Mouse (Mus musculus) left cerebral cortex, adult 11 months (tissue): ENCODE measurements around the gene BC003965.
A peak's percentile ranks its signal among the peaks of the same experiment; 100 is the strongest.
"Not testable (repeated sequence)": the region's sequence is repeated elsewhere in the genome, so short reads cannot be mapped to it uniquely, and the experiment has no call there.

Source experiments
- DNase-seq: peaks from one replicate; pipeline ENCODE4 v3.0.0; 2022; ENCODE audit warnings: low spot score

BC003965 gene

GRCm38 (mm10) chr17:25219492-25220295, 35.3 kb downstream of the BC003965 start:
- DNase-seq = no peak

DNA sequence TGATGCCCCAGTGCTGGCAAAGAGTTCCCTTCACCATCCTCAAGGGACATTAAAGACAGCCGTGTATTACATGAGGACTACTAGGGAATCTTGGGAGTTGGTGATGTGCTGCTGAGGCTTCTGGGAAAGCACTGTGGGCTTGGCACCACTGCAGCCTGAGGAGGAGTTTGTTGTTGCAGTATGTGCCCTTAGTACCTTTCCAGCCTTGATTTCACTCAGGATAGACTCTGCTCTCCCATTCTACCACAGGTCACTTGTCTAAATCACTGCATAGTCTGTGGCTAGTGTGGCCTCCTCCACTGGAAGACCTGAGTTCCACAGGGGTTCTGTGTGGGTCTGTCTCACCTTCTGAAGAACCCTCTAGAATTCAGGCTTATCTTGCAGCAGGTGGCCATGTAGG, 36.4 kb downstream of the BC003965 start:
- DNase-seq = no peak

GRCm38 (mm10) chr17:25221821-25222503, 37.6 kb downstream of the BC003965 start:
- DNase-seq = peak; percentile 51

- DNase-seq = not testable (repeated sequence)
Measured at GRCm38 (mm10) chr17:25222504-25222940, 38.2 kb downstream of the BC003965 start.

DNA sequence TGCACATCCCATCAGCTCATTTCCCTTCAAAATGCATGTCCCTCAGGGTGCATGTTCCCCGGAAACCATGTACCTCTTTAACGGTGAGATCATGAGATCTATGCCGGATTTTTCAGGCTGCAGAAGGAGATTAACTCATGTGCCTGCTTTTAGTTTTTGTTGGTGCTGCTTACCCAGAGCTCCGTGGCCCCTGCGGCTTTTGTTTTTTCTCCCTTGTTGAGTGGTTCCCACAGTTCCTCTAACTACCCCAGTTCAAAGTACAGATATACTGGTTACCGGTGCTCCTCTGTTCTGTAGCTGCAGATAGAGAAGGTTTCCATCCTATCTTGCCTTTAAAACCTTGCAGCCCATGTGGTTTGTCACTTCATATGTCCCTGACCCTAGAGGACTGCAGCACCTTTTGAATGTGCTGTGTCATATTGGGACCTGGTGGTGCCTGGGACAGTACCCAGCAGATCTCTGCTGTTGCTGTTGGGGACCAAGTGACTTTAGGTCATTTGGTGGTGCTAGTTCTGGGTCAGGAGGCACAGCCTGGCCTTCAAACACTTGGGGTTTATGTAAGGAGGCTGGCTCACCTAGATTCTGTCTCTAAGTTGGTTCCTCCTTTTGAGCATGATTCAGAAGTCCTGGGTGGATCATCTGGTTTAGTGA, 38.7 kb downstream of the BC003965 start:
- DNase-seq = no peak

GRCm38 (mm10) chr17:25224586-25225222, 40.4 kb downstream of the BC003965 start:
- DNase-seq = no peak

DNA sequence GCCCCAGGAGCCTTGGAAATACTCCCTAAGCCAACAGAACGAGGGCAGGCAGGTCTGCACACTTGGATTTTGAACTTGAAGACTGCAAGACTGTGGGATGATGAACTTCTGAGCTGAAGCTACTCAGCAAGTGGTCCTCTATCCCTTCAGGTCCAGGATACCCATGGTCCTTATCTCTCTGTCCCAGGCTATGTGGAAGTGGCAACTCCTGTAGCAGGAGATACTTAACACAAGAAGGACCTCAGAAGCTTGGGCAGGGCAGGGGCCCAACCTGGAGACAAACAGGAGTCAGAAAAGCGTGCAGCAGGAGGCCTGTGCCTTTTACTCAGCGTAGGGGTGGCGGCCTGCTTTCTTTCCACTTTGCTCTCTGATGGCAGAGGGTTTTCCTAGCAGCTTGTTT, 41.3 kb downstream of the BC003965 start:
- no peak for DNase-seq

DNA sequence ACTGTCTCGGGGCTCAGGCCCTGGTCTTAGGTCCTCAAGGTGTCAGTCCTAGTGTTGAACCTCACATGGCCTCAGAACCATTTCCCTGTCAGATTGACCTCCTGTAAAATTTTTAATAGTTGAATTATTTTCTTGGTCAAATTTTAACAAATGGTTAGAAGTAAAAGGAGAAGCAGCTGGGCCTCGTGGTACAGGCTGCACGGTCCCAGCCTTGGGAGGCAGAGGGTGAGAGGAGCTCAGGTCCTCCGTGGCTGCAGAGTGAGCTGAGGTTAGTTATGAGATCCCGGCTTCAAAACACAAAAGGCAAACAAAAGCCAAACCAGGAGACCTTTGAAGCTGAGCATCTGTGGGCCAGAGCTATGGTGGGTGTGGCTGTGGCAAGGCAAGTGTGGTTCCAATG, 43.6 kb downstream of the BC003965 start:
- no peak for DNase-seq

DNA sequence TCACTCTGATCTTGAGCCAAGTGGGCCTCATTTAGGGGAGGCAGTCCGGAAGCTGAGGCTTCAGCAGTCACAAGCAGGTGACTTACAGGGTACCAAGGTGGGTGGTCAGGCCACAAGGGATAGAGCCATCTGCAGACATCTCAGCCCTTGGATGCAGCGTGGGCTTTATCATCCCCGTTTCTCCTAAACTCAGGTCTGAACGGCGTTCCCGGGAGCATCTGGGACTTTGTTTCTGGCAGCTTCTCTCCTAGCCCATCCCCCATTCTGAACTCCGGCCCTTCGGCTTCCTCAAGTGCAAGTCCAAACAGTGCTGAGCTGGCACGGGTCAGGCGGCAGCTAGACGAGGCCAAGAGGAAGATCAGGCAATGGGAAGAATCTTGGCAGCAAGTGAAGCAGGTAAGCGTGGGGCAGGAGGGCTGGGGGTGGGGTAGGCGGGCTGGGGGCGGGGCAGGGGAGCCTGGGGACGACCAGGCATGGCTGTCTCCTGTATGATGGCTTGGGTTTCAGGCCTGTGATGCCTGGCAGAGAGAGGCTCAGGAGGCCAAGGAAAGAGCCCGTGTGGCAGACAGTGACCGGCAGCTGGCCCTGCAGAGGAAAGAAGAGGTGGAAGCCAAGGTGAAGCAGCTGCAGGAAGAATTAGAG, 45.8 kb downstream of the BC003965 start:
- not testable (repeated sequence) for DNase-seq

GRCm38 (mm10) chr17:25230700-25231099, 46.3 kb downstream of the BC003965 start:
- DNase-seq = no peak

DNA sequence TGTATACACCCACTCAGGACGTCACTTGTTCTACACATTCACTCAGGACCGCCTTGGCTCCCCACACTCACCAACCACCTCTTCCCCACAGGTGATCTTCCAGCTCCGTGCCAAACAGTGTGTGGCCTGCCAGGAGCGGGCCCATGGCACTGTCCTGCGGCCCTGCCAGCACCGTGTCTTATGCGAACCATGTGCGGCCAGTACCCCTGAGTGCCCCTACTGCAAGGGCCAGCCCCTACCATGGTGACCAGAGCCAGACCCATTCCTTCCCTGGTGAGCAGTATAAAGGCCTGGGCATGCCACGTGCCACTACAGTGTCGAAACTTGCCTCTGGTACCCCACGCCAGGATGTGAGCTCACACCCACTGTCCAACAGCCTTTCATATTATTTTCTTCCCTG, 47.3 kb downstream of the BC003965 start:
- DNase-seq = not testable (repeated sequence)

- no peak for DNase-seq
Measured at GRCm38 (mm10) chr17:25235635-25236034, 51.3 kb downstream of the BC003965 start.
